ENCODE assay signal across 9 mouse cellular contexts in genomic region chr11:54304471-54304873, GRCm38 (mm10). TPM values are rescaled to one million over a fixed set of nuclear protein-coding genes. Genes with fewer than 3 reads are reported as not detected.
DNase-seq lines count a peak whose midpoint lies in the region; ATAC-seq lines count a peak whose summit lies in the region.
"Had no signal": no experiment of that assay in that cellular context is flagged by ENCODE, and none has a peak within 500 bp of the region (broad histone marks: within the 10 kb centered on the region; RNA-seq: fewer than 3 reads in every experiment).

No protein-coding gene starts in this region.

- H3K27ac ChIP-seq in heart, embryonic 15.5 days: no peak overlapping the region
- H3K27ac ChIP-seq in hindbrain, embryonic 12.5 days: peak overlapping the region; percentile 89
- H3K27ac ChIP-seq in midbrain, embryonic 13.5 days: peak overlapping the region; percentile 92

- peak overlapping the region; percentile 95 for H3K4me2 ChIP-seq in heart, embryonic 15.5 days
- peak overlapping the region; percentile 73 for H3K4me2 ChIP-seq in hindbrain, embryonic 12.5 days (replicated peaks)
- peak overlapping the region; percentile 82 for H3K4me2 ChIP-seq in midbrain, embryonic 13.5 days (replicated peaks)

- peak overlapping the region; percentile 54 for H3K4me3 ChIP-seq in heart, embryonic 15.5 days
- peak overlapping the region; percentile 70 for H3K4me3 ChIP-seq in hindbrain, embryonic 12.5 days
- H3K4me3 ChIP-seq in midbrain, embryonic 13.5 days (replicated peaks): peak overlapping the region; percentile 76

- no peaks in the 10 kb centered on the region for H3K9me3 ChIP-seq in heart, embryonic 15.5 days (replicated peaks)
- H3K9me3 ChIP-seq in hindbrain, embryonic 12.5 days (replicated peaks): no peaks in the 10 kb centered on the region
- no peaks in the 10 kb centered on the region for H3K9me3 ChIP-seq in midbrain, embryonic 13.5 days

- peak overlapping the region; percentile 38 for H3K9ac ChIP-seq in heart, embryonic 15.5 days
- H3K9ac ChIP-seq in hindbrain, embryonic 12.5 days: peak overlapping the region; percentile 81
- H3K9ac ChIP-seq in midbrain, embryonic 13.5 days (replicated peaks): peak overlapping the region; percentile 93

- no peaks in the 10 kb centered on the region for H3K36me3 ChIP-seq in heart, embryonic 15.5 days
- H3K36me3 ChIP-seq in hindbrain, embryonic 12.5 days: no peaks in the 10 kb centered on the region
- no peaks in the 10 kb centered on the region for H3K36me3 ChIP-seq in midbrain, embryonic 13.5 days

- H3K4me1 ChIP-seq in heart, embryonic 15.5 days (replicated peaks): peaks cover 10% of the 10 kb centered on the region
- peaks cover 19% of the 10 kb centered on the region for H3K4me1 ChIP-seq in hindbrain, embryonic 12.5 days
- peaks cover 41% of the 10 kb centered on the region for H3K4me1 ChIP-seq in midbrain, embryonic 13.5 days (replicated peaks)

- DNase-seq in heart, postnatal 4 days: no peak
- peak; percentile 66 to 80 for DNase-seq in cerebellum, postnatal 14 days
- no peak for DNase-seq in adrenal gland, postnatal 4 days (ENCODE audit: low spot score in 2 of 2)
- DNase-seq in layer of hippocampus, adult 11-12 months (ENCODE audit: low spot score): no peak
- no peak for DNase-seq in lung, postnatal 4 days

- H3K27me3 ChIP-seq in heart, embryonic 15.5 days: peaks cover 41% of the 10 kb centered on the region
- H3K27me3 ChIP-seq in hindbrain, embryonic 12.5 days: no peaks in the 10 kb centered on the region
- H3K27me3 ChIP-seq in midbrain, embryonic 13.5 days: no peaks in the 10 kb centered on the region

- WGBS in heart, embryonic 15.5 days: 9% methylated on average over 7 of the region's 7 CpGs
- 4% methylated on average over 7 of the region's 7 CpGs for WGBS in hindbrain, embryonic 12.5 days
- WGBS in midbrain, embryonic 13.5 days: 2% methylated on average over 7 of the region's 7 CpGs

- no peak for ATAC-seq in heart, embryonic 15.5 days (replicated peaks; ENCODE audit: insufficient number of reproducible peaks, insufficient read depth, low FRiP score, low read depth)
- ATAC-seq in hindbrain, embryonic 12.5 days (ENCODE audit: low FRiP score): peak; percentile 63
- peak; percentile 63 for ATAC-seq in midbrain, embryonic 13.5 days

RNA-seq across cellular contexts. Expression of gene Acsl6, which starts 0.9 kb away (rescaled TPM):
- 0.47 and 0.55 TPM in 2 replicates for polyA plus RNA-seq in heart, embryonic 15.5 days (2015; fragmentation: Nextera tagmentation; extraction: Ambion mirVana)
- total RNA-seq in heart, postnatal 4 days (2021): 1 to 10 TPM in 1 of 2 experiments, under 1 TPM in 1; 0.50 to 1.2 TPM
- 23.4 and 30.0 TPM in 2 replicates for polyA plus RNA-seq in hindbrain, embryonic 12.5 days (2016; fragmentation: Nextera tagmentation; extraction: Ambion mirVana)
- polyA plus RNA-seq in midbrain, embryonic 13.5 days (2015; fragmentation: Nextera tagmentation; extraction: Ambion mirVana): 35.1 and 36.1 TPM in 2 replicates
- 1 to 10 TPM; 3.6 to 7.2 TPM for total RNA-seq in adrenal gland, postnatal 4 days (2021)

RNA-seq across cellular contexts. Expression of gene Il3, which starts 37.4 kb away (rescaled TPM):
- not detected in 2 replicates for polyA plus RNA-seq in heart, embryonic 15.5 days (2015; fragmentation: Nextera tagmentation; extraction: Ambion mirVana)
- not detected for total RNA-seq in heart, postnatal 4 days (2021)
- polyA plus RNA-seq in hindbrain, embryonic 12.5 days (2016; fragmentation: Nextera tagmentation; extraction: Ambion mirVana): not detected in 2 replicates
- polyA plus RNA-seq in midbrain, embryonic 13.5 days (2015; fragmentation: Nextera tagmentation; extraction: Ambion mirVana): not detected in 2 replicates
- not detected for total RNA-seq in adrenal gland, postnatal 4 days (2021)
- polyA plus RNA-seq: spleen, adult 2 months had no signal

RNA-seq across cellular contexts. Expression of gene Csf2, which starts 55.0 kb away (rescaled TPM):
- not detected in 2 replicates for polyA plus RNA-seq in heart, embryonic 15.5 days (2015; fragmentation: Nextera tagmentation; extraction: Ambion mirVana)
- not detected for total RNA-seq in heart, postnatal 4 days (2021)
- not detected in 2 replicates for polyA plus RNA-seq in hindbrain, embryonic 12.5 days (2016; fragmentation: Nextera tagmentation; extraction: Ambion mirVana)
- not detected in 2 replicates for polyA plus RNA-seq in midbrain, embryonic 13.5 days (2015; fragmentation: Nextera tagmentation; extraction: Ambion mirVana)
- not detected for total RNA-seq in adrenal gland, postnatal 4 days (2021)
- polyA plus RNA-seq: spleen, adult 2 months had no signal

Comparison
In these comparisons a context has a peak if more than half of its experiments do, and no peak if none do; other contexts are left out.
1. H3K9ac ChIP-seq: peak in every context shown above with its lines; median percentile 93 in midbrain, embryonic 13.5 days; 81 in hindbrain, embryonic 12.5 days; 38 in heart, embryonic 15.5 days.
2. DNase-seq: peak in cerebellum, postnatal 14 days (2 of 2); none in heart, postnatal 4 days (single experiment), adrenal gland, postnatal 4 days (0 of 2), layer of hippocampus, adult 11-12 months (single experiment) and lung, postnatal 4 days (0 of 2).
3. RNA of gene Acsl6, which starts 0.9 kb away (polyA plus RNA-seq): 35.1 to 36.1 TPM in midbrain, embryonic 13.5 days and 23.4 to 30.0 TPM in hindbrain, embryonic 12.5 days; 0.47 to 0.55 TPM in heart, embryonic 15.5 days; every median in the first group is over 10 times any median in the second.
4. Peak in every context shown above with its lines, with median percentiles within 50 percentile points of each other: H3K4me2 ChIP-seq and H3K4me3 ChIP-seq.